Mouse (Mus musculus) adrenal gland, postnatal 25 days (tissue): ENCODE data around the gene Tuba1b. TPM values are rescaled to one million over a fixed set of nuclear protein-coding genes. Genes with fewer than 3 reads are reported as not detected.
"Not testable (repeated sequence)": the region's sequence is repeated elsewhere in the genome, so short reads cannot be mapped to it uniquely, and the experiment has no call there.

Experiments
- DNase-seq: peaks from one replicate; pipeline ENCODE4 v3.0.0; 2021; ENCODE audit warnings: mixed read lengths
- total RNA-seq: library from RNA; stranded (reverse); gene quantifications from 2 replicates; pipeline ENCODE4 v1.2.3, GENCODE M21; 2021

Tuba1b gene
- total RNA-seq, 1 experiment from 2014 or later: 285 TPM

DNA sequence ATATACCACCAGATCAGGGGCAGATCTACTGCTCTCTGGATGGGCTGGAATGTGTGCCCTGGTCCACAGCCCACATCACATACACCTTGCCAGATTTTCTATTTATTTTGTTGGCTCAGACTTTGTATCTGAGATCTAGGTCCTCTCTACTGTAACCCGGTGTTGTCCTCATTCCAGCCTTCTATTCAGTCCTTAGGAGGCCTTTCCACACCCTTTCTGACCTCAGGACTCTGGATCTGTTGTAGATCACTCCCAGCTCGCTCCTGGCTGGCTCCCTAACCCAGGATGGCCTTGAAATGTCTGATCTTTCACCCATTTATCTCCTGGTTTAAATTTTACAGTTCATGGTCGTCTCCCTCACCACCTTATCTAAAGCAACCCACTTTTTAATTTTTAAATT, 9.7 kb downstream of the Tuba1b start:
- DNase-seq: no peak

DNA sequence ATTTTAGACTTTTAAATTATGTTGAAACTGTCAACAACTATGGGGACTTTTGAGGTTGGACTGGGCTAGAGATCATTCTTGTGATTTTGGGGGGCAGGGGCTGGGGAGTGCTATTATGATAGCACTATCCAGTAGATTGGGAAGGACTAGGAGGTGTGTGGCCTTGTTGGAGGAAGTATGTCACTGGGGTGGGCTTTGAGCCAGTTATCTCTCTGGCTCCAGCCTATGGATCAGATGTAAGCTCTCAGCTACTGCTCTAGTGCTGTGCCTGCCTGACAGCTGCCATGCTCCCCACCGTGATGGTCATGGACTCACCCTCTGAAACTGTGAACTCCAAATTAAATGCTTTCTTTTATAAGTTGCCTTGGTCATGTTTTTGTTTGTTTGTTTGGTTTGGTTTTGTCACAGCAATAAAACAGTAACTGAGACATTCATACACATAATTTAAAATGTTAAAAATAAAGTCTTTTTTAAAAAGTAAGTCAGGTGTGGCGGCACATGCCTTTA, 11.3 kb downstream of the Tuba1b start:
- no peak for DNase-seq

DNA sequence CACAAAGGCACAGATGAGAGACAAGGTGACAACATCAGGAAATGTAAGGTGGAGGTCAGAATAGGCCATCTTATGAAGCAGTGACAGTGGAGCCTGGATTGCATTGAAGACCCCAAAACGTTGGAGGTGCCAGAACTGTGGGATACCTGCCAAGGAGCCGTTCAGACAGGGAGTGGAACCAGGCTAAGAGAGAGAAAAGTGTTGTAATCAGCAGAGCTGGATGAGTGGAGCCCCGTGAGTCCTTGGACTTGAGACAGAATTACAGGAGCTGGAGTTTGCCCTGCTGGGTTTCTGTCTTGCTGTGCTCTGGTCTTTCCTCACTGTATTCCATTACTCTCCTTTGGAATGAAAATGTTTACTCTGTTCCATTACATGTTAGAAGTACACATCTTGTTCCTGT, 11.8 kb downstream of the Tuba1b start:
- no peak for DNase-seq

DNA sequence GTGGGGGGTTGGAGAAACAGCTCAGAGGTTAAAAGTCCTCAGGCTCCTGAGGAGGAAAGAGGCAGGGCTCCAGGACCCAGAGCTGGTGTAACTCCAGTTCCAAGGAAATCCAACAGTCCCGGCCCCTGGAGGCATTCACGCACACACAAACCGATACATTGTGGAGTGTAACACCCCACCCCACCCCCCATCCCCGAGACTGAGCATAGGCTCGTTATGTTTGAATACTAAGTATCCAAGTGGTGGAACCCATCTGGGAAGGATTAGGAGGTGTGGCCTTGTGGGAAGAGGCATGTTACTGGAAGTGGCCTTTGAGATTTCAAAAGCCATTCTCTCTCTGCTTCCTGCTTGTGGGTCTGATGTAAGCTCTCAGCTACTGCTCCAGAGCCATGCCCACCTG, 12.9 kb downstream of the Tuba1b start:
- DNase-seq: no peak

DNA sequence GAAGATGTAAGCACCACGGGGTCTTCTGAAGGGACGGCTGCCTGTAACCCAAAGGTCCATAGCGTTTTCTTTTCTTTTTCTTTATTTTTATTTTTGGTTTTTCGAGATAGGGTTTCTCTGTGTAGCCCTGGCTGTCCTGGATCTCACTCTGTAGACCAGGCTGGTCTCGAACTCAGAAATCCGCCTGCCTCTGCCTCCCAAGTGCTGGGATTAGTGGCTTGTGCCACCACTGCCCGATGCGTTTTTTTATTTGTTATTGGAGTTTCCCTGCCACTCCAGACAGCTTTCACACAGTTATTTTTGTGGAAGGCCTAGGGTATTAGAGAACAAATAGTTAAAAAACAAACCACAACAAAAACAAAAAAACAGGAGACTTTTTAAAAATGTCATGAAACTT, 15.9 kb downstream of the Tuba1b start:
- not testable (repeated sequence) for DNase-seq

DNA sequence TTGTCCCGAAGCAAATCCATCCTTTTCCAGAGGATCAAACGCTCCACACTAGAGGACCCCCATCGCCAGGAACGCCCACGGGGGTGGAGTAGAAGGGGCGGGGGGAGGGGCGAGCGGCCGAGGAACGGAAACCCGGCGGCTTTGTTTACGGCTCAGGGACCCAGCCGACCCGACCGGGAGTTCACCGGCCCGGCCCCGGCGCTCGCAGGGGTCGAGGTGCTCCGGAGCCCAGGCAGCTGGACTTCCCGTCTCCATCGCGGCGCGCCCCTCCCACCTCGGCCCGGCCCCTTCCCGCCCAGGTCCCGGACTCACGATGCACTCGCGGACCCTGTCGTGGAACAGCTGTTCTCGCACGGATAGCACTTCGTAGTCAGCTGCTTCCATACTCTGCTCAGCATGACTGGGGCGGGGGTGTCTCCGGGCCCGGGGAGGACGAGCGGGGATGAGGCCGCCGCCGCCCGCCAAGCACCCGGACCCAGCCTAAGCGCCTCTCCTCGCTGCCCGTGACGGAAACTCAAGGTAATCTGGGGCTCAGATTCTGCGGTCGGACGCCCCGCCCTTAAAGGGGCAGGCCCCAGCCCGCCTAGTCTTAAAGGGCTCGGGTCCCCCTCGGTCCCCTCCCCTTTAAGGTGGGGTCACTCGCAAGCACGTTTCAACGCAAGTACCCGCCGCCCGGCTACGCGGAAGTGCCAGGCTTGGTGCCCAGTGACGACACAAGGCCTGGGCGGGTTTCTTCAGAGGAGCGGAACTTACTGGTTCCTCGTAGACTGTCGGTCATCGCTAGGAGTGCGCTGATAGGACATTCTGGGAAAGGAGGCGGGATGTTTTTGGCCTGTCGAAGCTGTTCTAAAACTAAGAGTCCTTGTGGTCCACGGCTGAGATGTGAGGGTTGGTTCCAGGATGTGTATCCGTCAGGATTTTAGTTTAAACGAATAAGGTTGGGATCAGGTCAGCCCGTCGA, 16.5 kb downstream of the Tuba1b start, which contains the start of gene Lmbr1l:
Lmbr1l (minus strand) TSS at position 694 of the 961 bp plus-strand sequence.
- peak; percentile 98 for DNase-seq

DNA sequence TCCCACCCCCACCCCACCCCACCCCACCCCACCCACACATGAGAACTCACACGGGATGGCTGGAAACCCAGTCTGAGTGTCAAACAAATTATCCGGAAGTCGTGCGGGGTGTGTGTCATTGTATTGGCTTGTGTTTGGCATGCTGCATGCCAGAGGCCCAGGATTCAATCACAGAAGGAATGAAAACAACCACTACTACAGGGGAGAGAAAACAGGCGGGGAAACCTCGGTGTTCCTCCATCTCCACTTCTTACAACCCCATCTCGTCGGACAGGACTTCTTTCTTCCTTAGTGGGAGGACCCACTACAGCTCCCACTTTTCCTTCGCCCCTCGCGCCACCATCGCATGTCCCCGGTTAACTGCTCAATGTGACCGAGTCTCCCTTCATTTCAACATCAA, 17.3 kb downstream of the Tuba1b start:
- DNase-seq: no peak

DNA sequence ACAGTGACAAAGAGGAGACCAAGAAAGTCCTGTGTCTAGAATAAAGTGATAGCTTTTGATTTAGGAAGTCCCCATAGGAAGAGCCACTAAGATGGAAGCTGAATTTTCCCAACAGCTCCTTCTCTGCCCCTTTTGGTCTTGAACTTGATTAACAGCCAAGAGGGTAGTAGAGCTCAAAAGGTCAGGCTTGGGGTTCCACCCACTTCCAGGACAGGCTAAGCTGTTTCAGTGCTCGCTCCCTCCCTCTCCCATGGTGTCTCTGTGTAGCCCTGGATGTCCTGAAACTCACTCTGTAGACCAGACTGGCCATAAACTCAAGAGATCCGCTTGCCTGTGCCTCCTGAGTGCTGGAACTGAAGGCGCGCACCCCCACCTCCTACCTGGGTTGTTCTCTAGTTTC, 18.3 kb downstream of the Tuba1b start:
- DNase-seq: no peak

DNA sequence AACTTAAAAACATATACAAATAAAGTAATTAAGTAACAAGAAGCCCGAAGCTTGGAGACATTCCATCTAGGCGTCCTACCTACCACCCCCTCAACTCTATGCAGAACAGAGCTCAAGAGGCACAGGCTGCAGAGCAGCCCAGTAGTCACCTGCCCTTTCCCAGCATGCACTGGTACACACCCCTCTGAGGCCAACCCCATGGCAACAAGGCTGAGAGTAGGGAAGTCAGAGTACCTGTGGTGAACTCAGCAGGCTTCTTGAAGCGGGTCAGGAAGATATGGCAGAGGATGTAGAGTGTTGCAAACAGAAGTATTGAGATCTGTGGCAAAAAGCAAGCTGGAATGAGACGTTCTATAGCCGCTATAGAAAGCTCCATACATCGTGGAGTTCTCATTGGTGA, 19.5 kb downstream of the Tuba1b start:
- DNase-seq: no peak

DNA sequence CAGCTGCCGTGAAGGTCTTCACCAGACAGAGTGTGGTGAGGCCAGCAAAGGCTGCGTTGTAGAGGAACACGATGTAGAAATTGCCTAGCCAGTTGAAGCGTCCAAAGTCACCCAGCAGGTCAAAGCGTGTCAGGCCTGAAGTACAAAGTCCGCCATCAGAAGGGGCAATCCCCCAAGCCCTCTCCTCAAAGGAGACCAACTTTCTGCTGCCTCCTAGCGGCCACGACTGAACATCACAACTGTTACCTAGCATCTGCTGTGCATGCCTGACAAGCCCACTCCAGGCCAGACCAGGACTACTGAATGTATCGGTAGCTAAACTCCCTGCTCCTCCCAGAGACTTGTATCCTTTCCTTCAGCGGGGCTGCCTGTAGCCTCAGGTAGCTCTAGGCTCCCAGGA, 29.7 kb downstream of the Tuba1b start:
- DNase-seq: no peak

DNA sequence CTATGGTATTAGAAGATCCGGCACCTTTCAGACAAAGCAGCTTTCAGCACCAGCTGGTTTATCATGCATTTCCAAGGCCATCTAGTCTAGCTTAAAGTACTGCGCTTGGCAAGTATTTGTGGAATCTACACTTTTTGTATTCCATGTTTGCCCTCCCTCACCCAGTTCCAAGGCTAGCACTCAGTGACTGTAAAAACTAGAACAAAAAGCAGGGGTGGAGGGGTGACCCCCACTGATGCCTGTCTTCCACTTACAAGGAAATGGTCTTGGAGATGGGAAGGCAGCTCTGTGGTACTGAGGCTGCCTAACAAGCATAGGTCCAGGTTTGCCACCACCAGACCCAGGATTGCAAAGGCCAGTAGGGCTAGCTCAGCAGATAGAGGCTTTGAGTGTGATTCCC, 31.8 kb downstream of the Tuba1b start:
- DNase-seq: no peak

DNA sequence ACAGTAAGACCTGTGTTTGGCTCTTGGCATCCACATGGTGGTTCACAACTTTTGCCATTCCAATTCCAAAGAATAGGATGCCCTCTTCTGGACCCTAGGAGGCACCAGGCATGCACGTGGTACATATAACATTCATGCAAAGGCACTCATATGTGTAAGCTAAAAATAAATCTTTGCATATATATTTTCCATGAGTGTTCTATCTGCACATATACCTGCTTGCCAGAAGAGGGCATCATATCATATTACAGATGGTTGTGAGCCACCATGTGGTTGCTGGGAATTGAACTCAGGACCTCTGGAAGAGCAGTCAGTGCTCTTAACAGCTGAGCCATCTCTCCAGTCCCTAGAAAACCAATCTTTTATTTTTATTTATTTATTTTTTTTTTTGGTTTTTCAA, 32.8 kb downstream of the Tuba1b start:
- DNase-seq: no peak

DNA sequence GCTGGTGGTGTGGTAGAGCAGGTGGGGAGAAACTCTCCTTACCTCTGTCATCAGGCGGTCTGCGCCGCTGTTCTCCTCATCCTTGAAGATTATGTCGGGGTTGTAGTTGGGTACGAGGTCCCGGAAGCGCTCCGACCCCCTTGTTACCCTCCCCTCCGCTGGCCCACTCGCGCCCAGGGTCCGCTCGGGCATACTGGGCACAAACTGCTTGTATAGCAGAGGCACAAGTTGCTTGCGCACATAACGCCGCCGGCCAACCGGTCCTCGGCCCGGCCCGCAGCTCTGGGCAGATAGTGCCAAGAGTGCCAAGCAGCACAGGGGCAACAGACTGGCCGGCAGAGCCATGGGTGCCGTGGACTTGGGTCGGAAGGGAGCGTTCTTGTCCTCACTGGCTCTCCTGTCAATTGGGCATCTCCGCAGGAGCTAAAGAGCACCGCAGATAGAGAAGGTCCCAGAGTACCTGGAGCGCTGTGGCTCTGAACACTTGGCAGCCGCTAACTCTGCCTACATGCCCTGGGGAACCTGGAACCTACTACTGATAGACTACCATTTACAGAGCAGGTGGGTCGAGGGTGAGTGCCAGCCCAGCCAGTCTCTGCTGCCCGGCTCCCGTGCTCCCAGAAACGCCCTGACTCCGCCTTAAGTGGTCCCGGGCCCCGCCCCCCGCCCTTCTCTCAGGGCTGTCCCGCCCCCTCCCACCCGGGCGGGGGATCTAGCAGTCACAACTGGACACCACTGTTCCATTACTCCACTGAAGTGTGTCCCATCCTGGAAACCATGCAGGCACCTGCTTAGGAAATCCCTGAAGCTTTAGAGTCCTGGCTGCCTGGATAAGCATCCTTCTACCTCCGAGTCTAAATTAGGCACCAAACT, 36.2 kb downstream of the Tuba1b start, which contains the start of gene Dhh:
Dhh (minus strand) TSS at position 613 of the 873 bp plus-strand sequence.
- DNase-seq: peak; percentile 46

DNA sequence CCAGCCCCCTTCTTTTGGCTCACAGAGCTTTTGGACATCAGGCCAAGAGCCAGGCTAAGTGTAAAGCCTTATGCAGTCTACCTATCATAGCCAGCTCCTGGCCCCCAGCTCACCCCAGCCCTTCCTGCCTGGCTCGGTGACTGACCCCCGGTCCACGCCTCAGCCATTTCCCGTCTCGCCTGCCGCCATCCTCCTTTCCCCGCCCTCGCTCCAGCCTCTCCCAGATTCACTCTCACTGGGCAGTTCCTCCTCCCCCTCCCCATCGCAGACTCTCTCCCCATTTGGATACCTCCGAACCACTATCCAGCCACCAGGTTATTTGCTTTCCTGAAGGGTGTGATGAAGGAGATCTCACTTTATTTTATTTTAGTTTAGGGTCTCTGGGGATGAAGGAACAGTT, 36.9 kb downstream of the Tuba1b start:
- DNase-seq: peak; percentile 33

DNA sequence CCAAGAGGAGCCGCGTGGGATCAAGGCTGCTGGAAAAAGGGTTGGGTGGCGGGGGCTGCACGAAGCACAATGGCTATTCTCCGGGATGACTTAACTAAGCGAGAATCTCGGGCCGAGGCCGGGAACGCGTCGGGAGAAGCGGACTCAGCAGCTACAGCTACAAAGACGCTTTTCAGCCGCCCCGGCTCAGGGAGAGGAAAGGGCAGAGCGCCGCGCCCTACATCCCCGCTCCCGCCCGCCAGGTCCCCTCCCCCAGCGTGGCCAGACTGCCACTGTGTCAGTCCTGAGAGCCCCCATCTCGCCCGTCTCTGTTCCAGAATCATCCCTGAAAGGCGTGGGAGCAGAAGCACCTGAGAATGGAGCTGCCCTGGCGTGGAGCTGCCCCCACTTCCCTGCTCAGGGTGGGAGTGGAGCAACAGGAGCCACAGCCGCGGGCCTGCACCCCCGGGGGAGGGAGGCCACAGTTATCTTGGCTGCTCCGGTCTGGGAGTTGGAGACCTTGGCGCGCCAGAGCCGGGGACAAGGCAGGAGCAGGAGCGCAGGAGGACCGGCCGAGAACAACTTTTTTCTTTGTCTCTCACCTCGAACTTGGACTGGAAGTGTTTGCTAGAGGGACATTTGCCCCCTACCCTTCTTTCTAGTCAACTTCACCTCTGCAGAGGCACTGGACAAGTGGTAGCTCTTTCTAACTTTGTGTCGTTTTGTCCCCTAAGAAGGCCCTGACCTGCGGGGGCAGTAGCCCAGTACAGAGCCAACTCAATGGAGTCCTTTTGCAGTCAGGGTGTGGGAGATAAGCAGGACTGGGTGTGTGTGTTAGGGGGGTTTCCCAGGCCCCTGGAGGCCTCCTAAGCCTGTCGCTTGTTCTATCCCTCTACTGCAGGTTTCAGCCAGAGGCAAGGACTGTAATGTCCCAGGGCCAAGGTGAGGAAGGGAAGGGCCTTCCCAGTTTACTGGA, 38.5 kb downstream of the Tuba1b start:
- DNase-seq: peak; percentile 67

DNA sequence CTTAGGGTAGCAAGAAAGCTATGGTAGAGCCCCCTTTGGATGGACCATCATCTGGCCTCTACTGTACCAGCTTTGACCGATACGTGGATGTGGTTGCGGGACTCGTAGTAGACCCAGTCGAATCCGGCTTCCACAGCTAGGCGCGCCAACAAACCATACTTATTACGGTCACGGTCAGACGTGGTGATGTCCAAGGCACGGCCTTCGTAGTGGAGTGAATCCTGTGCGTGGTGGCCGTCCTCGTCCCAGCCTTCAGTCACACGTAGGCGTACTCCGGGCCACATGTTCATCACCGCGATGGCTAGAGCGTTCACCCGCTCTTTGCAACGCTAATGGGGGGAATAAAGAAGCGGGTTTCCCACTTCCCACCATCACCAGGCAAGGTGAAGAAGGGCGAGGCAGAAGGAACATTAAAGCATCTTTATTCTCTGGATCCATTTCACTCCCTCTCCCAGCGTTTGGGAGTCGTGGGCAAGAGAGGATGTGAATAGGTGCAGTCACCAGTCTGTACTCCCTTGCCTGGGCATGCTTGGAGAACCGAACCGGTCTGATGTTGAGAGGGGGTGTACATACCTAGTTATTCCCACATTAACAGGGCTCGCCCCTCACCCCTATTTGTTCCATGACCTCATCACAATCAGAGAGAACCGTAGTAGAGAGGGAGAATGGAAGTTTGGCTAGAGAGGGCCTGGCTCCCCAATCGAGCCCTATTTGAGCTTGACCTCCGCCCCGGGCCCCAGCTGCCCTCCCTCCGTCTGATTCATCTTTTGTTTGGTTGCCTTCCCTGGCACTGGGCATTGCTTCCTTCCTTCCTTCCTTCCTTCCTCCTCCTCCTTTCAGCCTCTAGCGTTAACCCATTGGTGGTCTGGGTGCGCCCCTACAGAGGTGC, 39.4 kb downstream of the Tuba1b start:
- DNase-seq: peak; percentile 29

DNA sequence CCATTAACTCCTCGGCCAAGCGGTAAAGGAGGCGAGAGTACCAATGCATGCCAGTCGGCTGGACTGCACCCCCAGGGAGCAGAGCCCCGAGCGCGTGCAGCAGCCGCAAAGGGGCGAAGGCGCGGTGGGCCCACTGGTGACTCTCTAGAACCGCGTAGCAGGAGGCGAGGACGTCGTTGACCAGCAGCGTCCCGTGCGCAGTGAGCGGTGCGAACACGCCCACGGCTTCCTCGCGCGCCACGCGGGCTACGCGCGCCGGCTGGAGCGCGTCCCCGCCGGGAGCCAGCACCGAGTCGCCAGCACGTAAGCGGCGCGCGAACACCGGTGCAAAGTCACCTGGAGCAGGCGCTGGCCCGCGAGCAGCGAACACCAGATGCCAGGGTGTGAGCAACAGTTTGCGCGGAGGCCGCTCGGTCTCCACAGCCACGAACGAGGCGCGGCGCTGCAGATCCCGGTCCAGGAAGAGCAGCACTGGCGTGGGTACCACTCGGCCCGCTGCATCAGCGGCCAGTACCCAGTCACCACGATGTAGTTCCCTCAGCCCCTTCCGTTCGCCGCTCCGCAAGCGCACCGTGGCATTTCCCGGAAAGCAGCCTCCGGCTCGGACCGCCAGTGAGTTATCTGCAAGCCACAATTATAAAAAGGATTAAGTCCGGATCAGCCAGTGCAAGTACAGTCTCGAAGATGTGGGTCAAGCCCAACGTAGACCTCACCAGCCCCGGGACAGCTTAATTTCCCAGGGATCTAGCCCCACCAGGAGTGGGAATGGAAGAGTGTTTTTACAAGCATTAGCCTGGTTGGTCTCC, 40.2 kb downstream of the Tuba1b start, which contains the start of gene Rhebl1:
Rhebl1 (minus strand) TSS at position 601 of the 806 bp plus-strand sequence.
- DNase-seq: peak; percentile 63

DNA sequence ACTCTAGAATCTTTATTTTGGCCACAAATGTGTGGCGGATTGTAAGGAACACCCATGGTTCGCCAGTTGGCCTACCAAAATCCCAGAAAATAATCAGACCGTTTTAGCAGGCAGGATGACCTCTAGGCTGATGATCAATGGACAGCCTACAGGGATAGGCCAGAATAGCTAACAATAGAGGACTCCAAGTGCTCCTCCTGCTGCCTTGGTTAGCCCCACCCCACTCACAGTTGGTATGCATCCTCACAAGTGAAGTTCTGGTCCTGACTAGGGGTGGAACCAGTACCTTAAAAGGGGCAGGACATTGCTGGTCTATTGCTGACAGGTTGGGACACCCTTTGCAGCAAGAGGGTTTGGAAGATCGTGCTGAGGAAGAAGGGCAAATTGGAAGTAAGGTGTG, 41.3 kb downstream of the Tuba1b start:
- DNase-seq: no peak

DNA sequence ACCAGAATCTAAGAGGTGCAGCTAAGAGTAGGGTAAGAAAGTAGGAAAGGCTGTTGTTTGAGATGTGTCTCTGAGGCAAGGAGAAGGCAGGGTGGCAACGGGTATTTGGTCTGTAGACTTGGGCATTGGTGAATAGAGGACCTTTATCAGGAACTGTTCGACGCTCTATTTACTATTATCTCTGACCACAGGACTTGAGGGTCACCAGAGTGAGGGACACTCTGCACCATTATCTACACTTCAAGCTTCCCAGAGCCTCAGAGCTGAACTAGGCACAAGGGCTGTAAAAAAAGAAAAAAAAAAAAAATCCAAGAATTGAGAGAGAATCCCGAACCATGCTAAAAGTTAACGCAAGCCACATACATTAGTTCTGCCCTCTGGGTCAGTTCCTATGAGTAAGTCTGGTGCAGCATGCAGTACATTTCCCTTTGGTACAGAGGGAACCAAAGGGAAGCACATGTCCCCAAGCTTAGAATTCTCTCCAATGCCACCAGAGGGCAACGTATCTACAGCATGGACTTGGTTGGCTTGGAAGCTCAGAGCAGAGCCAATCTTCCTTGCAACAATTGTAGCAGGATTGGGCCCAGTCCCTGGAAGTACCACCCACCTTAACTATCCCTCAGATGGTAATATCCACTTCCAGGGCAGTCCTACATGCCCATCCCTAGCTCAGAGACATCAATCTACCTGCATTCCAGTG, 42.3 kb downstream of the Tuba1b start:
- DNase-seq: peak; percentile 36
